In genomic region chr1:23948778-23949699, GRCm38 (mm10) we compare ENCODE assay signal across 22 mouse cellular contexts. TPM values are rescaled to one million over a fixed set of nuclear protein-coding genes. Genes with fewer than 3 reads are reported as not detected.
A peak's percentile ranks its signal among the peaks of the same experiment; 100 is the strongest.
DNase-seq lines count a peak whose midpoint lies in the region; ATAC-seq and TF ChIP-seq lines count a peak whose summit lies in the region.
"Had no signal": no experiment of that assay in that cellular context is flagged by ENCODE, and none has a peak within 500 bp of the region (broad histone marks: within the 10 kb centered on the region; RNA-seq: fewer than 3 reads in every experiment).

No protein-coding gene starts in this region.

- H3K9ac ChIP-seq in embryonic facial prominence, embryonic 11.5 days (replicated peaks; ENCODE audit: low read length), result no peak overlapping the region
- no peak overlapping the region for H3K9ac ChIP-seq in midbrain, postnatal 0 days (replicated peaks; ENCODE audit: low read length, poor library complexity, severe bottlenecking)
- no peak overlapping the region for H3K9ac ChIP-seq in forebrain, embryonic 13.5 days
- H3K9ac ChIP-seq: limb, embryonic 15.5 days; liver, postnatal 0 days; neural tube, embryonic 12.5 days had no signal

- no peak overlapping the region for H3K27ac ChIP-seq in embryonic facial prominence, embryonic 11.5 days (replicated peaks; ENCODE audit: low read depth, low read length)
- no peak overlapping the region for H3K27ac ChIP-seq in embryonic facial prominence, embryonic 10.5 days (replicated peaks)
- peak overlapping the region; percentile 47; the same call in 1 of the 2 replicates for H3K27ac ChIP-seq in midbrain, embryonic 10.5 days (replicated peaks)
- no peak overlapping the region for H3K27ac ChIP-seq in midbrain, postnatal 0 days (ENCODE audit: low read depth, low read length)
- no peak overlapping the region for H3K27ac ChIP-seq in forebrain, embryonic 13.5 days
- H3K27ac ChIP-seq in olfactory bulb, adult 2 months (ENCODE audit: insufficient read depth, low read depth, low read length), result peak overlapping the region; percentile 91
- H3K27ac ChIP-seq: heart, embryonic 10.5 days; limb, embryonic 15.5 days; neural tube, embryonic 12.5 days had no signal

- no peaks in the 10 kb centered on the region for H3K4me1 ChIP-seq in embryonic facial prominence, embryonic 11.5 days (ENCODE audit: control insufficient read depth, insufficient read depth, low read length)
- peaks cover 5% of the 10 kb centered on the region; the same call in 1 of the 2 replicates for H3K4me1 ChIP-seq in embryonic facial prominence, embryonic 10.5 days
- peaks cover 13% of the 10 kb centered on the region for H3K4me1 ChIP-seq in midbrain, embryonic 10.5 days
- 0 out of 2 replicates have a peak, but pooled peaks cover 3% of the 10 kb centered on the region for H3K4me1 ChIP-seq in midbrain, postnatal 0 days (ENCODE audit: insufficient read depth, low read length)
- H3K4me1 ChIP-seq in forebrain, embryonic 13.5 days, result peaks cover 10% of the 10 kb centered on the region
- peaks cover 22% of the 10 kb centered on the region for H3K4me1 ChIP-seq in olfactory bulb, adult 2 months (ENCODE audit: control insufficient read depth, insufficient read depth, low read length)
- H3K4me1 ChIP-seq: heart, embryonic 10.5 days; limb, embryonic 15.5 days; neural tube, embryonic 12.5 days had no signal

- WGBS in embryonic facial prominence, embryonic 11.5 days, result 82% methylated on average over 15 of the region's 15 CpGs
- WGBS in embryonic facial prominence, embryonic 10.5 days, result 78% methylated on average over 15 of the region's 15 CpGs
- WGBS in midbrain, embryonic 10.5 days, result 66% methylated on average over 15 of the region's 15 CpGs
- WGBS in midbrain, postnatal 0 days, result 52% methylated on average over 15 of the region's 15 CpGs
- WGBS in forebrain, embryonic 13.5 days, result 37% methylated on average over 15 of the region's 15 CpGs
- 39% methylated on average over 15 of the region's 15 CpGs for WGBS in olfactory bulb, adult 2 months

- no peaks in the 10 kb centered on the region for H3K9me3 ChIP-seq in embryonic facial prominence, embryonic 11.5 days (replicated peaks; ENCODE audit: control insufficient read depth, low read length)
- H3K9me3 ChIP-seq in embryonic facial prominence, embryonic 10.5 days, result no peaks in the 10 kb centered on the region
- H3K9me3 ChIP-seq in midbrain, embryonic 10.5 days (replicated peaks), result no peaks in the 10 kb centered on the region
- no peaks in the 10 kb centered on the region for H3K9me3 ChIP-seq in midbrain, postnatal 0 days (ENCODE audit: low read length)
- no peaks in the 10 kb centered on the region for H3K9me3 ChIP-seq in forebrain, embryonic 13.5 days (replicated peaks)
- H3K9me3 ChIP-seq: heart, embryonic 10.5 days; limb, embryonic 15.5 days; neural tube, embryonic 12.5 days had no signal

- TF ChIP-seq POLR2A in olfactory bulb, adult 2 months (IDR thresholded peaks at IDR 0.05; ENCODE audit: insufficient read depth, low read depth, low read length), result no peak

- ATAC-seq in embryonic facial prominence, embryonic 11.5 days (replicated peaks; ENCODE audit: insufficient number of reproducible peaks, low FRiP score, low TSS enrichment, low read depth), result 0 out of 2 replicates have a peak, but pooled peaks have one; percentile 48
- ATAC-seq in midbrain, postnatal 0 days (ENCODE audit: low FRiP score), result no peak
- no peak for ATAC-seq in forebrain, embryonic 13.5 days
- ATAC-seq: hindbrain, embryonic 16.5 days; liver, postnatal 0 days had no signal

- DNase-seq in embryonic facial prominence, embryonic 11.5 days (ENCODE audit: low spot score), result peak; percentile 24
- DNase-seq in embryonic facial prominence, embryonic 10.5 days (ENCODE audit: low spot score), result no peak
- DNase-seq in midbrain, embryonic 10.5 days (ENCODE audit: low spot score), result no peak
- DNase-seq in midbrain, postnatal 0 days (ENCODE audit: low spot score), result no peak
- no peak for DNase-seq in kidney, postnatal 10 days
- no peak for DNase-seq in cerebellum, adult 8-10 months
- DNase-seq: adrenal gland, postnatal 36 days; cerebellum, adult 9-11 months; gastrocnemius, postnatal 14 days; heart, postnatal 14 days; kidney, adult 2 months; kidney, postnatal 25 days; layer of hippocampus, adult 9-11 months; liver, postnatal 0 days; lung, postnatal 36 days; thymus, postnatal 25 days had no signal

- no peaks in the 10 kb centered on the region for H3K27me3 ChIP-seq in embryonic facial prominence, embryonic 11.5 days (ENCODE audit: control insufficient read depth, insufficient read depth, low read length)
- no peaks in the 10 kb centered on the region for H3K27me3 ChIP-seq in embryonic facial prominence, embryonic 10.5 days (replicated peaks; ENCODE audit: low read depth, poor library complexity, severe bottlenecking)
- H3K27me3 ChIP-seq in midbrain, embryonic 10.5 days (ENCODE audit: low read depth, poor library complexity, severe bottlenecking), result no peaks in the 10 kb centered on the region
- no peaks in the 10 kb centered on the region for H3K27me3 ChIP-seq in midbrain, postnatal 0 days (ENCODE audit: insufficient read depth, low read length)
- 0 out of 2 replicates have a peak, but pooled peaks cover 4% of the 10 kb centered on the region for H3K27me3 ChIP-seq in forebrain, embryonic 13.5 days
- H3K27me3 ChIP-seq: limb, embryonic 15.5 days; neural tube, embryonic 12.5 days had no signal

- H3K36me3 ChIP-seq in embryonic facial prominence, embryonic 11.5 days (replicated peaks; ENCODE audit: control insufficient read depth, insufficient read depth, low read depth, low read length), result no peaks in the 10 kb centered on the region
- H3K36me3 ChIP-seq in embryonic facial prominence, embryonic 10.5 days (replicated peaks), result no peaks in the 10 kb centered on the region
- H3K36me3 ChIP-seq in midbrain, embryonic 10.5 days, result no peaks in the 10 kb centered on the region
- no peaks in the 10 kb centered on the region for H3K36me3 ChIP-seq in midbrain, postnatal 0 days (ENCODE audit: insufficient read depth, low read length)
- no peaks in the 10 kb centered on the region for H3K36me3 ChIP-seq in forebrain, embryonic 13.5 days (ENCODE audit: poor library complexity, severe bottlenecking)
- H3K36me3 ChIP-seq: heart, embryonic 10.5 days; limb, embryonic 15.5 days; neural tube, embryonic 12.5 days had no signal

- H3K4me3 ChIP-seq in embryonic facial prominence, embryonic 11.5 days (ENCODE audit: low read depth, low read length), result no peak overlapping the region
- H3K4me3 ChIP-seq in embryonic facial prominence, embryonic 10.5 days, result no peak overlapping the region
- no peak overlapping the region for H3K4me3 ChIP-seq in midbrain, embryonic 10.5 days
- H3K4me3 ChIP-seq in midbrain, postnatal 0 days (ENCODE audit: low read depth, low read length), result no peak overlapping the region
- H3K4me3 ChIP-seq in forebrain, embryonic 13.5 days, result no peak overlapping the region
- H3K4me3 ChIP-seq in olfactory bulb, adult 2 months (ENCODE audit: insufficient read depth, low read depth, low read length), result no peak overlapping the region
- H3K4me3 ChIP-seq: heart, embryonic 10.5 days; limb, embryonic 15.5 days; neural tube, embryonic 12.5 days had no signal

- H3K4me2 ChIP-seq in embryonic facial prominence, embryonic 11.5 days (ENCODE audit: low read depth, low read length), result no peak overlapping the region
- no peak overlapping the region for H3K4me2 ChIP-seq in midbrain, postnatal 0 days (ENCODE audit: low read depth, low read length, poor library complexity, severe bottlenecking)
- H3K4me2 ChIP-seq in forebrain, embryonic 13.5 days, result peak overlapping the region; percentile 23; the same call in 1 of the 2 replicates
- H3K4me2 ChIP-seq: limb, embryonic 15.5 days; neural tube, embryonic 12.5 days had no signal

- TF ChIP-seq CTCF in midbrain, postnatal 0 days (IDR thresholded peaks at IDR 0.05), result no peak
- TF ChIP-seq CTCF in olfactory bulb, adult 2 months (IDR thresholded peaks at IDR 0.05; ENCODE audit: insufficient read depth, low read depth, low read length), result no peak

RNA-seq across cellular contexts. Expression of gene Smap1, which starts 26.9 kb away (rescaled TPM):
- polyA plus RNA-seq in embryonic facial prominence, embryonic 11.5 days (2014; fragmentation: Nextera tagmentation; extraction: Ambion mirVana), result 46.3 and 46.6 TPM in 2 replicates
- 39.8 and 41.0 TPM in 2 replicates for polyA plus RNA-seq in embryonic facial prominence, embryonic 10.5 days (2016; fragmentation: Nextera tagmentation; extraction: Ambion mirVana)
- 29.9 and 39.1 TPM in 2 replicates for polyA plus RNA-seq in midbrain, embryonic 10.5 days (2016; fragmentation: Nextera tagmentation; extraction: Ambion mirVana)
- total RNA-seq in midbrain, postnatal 0 days (2014; rRNA removed), result 85.7 and 105 TPM in 2 replicates
- polyA plus RNA-seq in midbrain, postnatal 0 days (2015; fragmentation: Nextera tagmentation; extraction: Ambion mirVana), result 164 and 181 TPM in 2 replicates
- 36.4 and 45.0 TPM in 2 replicates for polyA plus RNA-seq in forebrain, embryonic 13.5 days (2015; fragmentation: Nextera tagmentation; extraction: Ambion mirVana)
- not detected in 2 replicates for polyA plus RNA-seq in olfactory bulb, adult 2 months (2012; ENCODE audit: insufficient read depth, insufficient read length, low replicate concordance, missing spikeins)

RNA-seq across cellular contexts. Expression of gene Sdhaf4, which starts 56.4 kb away (rescaled TPM):
- 102 and 106 TPM in 2 replicates for polyA plus RNA-seq in embryonic facial prominence, embryonic 11.5 days (2014; fragmentation: Nextera tagmentation; extraction: Ambion mirVana)
- polyA plus RNA-seq in embryonic facial prominence, embryonic 10.5 days (2016; fragmentation: Nextera tagmentation; extraction: Ambion mirVana), result 78.1 and 84.9 TPM in 2 replicates
- 78.0 and 80.1 TPM in 2 replicates for polyA plus RNA-seq in midbrain, embryonic 10.5 days (2016; fragmentation: Nextera tagmentation; extraction: Ambion mirVana)
- 41.3 and 46.9 TPM in 2 replicates for total RNA-seq in midbrain, postnatal 0 days (2014; rRNA removed)
- polyA plus RNA-seq in midbrain, postnatal 0 days (2015; fragmentation: Nextera tagmentation; extraction: Ambion mirVana), result 103 and 111 TPM in 2 replicates
- polyA plus RNA-seq in forebrain, embryonic 13.5 days (2015; fragmentation: Nextera tagmentation; extraction: Ambion mirVana), result 109 and 133 TPM in 2 replicates
- polyA plus RNA-seq in olfactory bulb, adult 2 months (2012; ENCODE audit: insufficient read depth, insufficient read length, low replicate concordance, missing spikeins), result not detected in 2 replicates

Comparison
In these comparisons a context has a peak if more than half of its experiments do, and no peak if none do; other contexts are left out.
1. H3K27ac ChIP-seq: peak in midbrain, embryonic 10.5 days (single experiment) and olfactory bulb, adult 2 months (single experiment); none in embryonic facial prominence, embryonic 11.5 days (single experiment), embryonic facial prominence, embryonic 10.5 days (single experiment), midbrain, postnatal 0 days (single experiment) and forebrain, embryonic 13.5 days (single experiment).
2. RNA of gene Sdhaf4, which starts 56.4 kb away (polyA plus RNA-seq): 109 to 133 TPM in forebrain, embryonic 13.5 days, 103 to 111 TPM in midbrain, postnatal 0 days, 102 to 106 TPM in embryonic facial prominence, embryonic 11.5 days, 78.1 to 84.9 TPM in embryonic facial prominence, embryonic 10.5 days and 78.0 to 80.1 TPM in midbrain, embryonic 10.5 days; not detected in olfactory bulb, adult 2 months; every median in the first group is over 10 times any median in the second.